Mouse (Mus musculus) liver, embryonic 14.5 days (tissue): ENCODE measurements at regions not wholly inside any gene's neighbourhood (a gene's known extent, or its start where the extent isn't known, plus 50 kb on each side); places are given as distances from the start of the nearest gene placed in this dataset.

Experiments
- ATAC-seq: fragments of 200-750 bp; cut with Nextera tagmentation; 2 replicates; pipeline ENCODE4 v1.8.0; 2017; ENCODE audit warnings: moderate number of reproducible peaks, mild to moderate bottlenecking, moderate library complexity; ENCODE audit not compliant: insufficient read depth
- DNase-seq, 3 experiments: peaks; one replicate each; pipeline ENCODE4 v3.0.0-alpha.2; 2012 to 2013; ENCODE audit warnings: low read depth in 3 of 3, low spot score in 3 of 3
- H3K27ac ChIP-seq: fragments of 300-500 bp; sonication (generic); 2 replicates; pipeline ENCODE4 v1.5.1; 2014; ENCODE audit warnings: moderate library complexity, mild to moderate bottlenecking, control low read depth, inconsistent platforms
- H3K27me3 ChIP-seq: fragments of 300-500 bp; sonication (generic); 2 replicates; pipeline ENCODE4 v1.6.1; 2014; ENCODE audit warnings: mild to moderate bottlenecking, low read length, moderate library complexity; ENCODE audit not compliant: control insufficient read depth, insufficient read depth
- H3K36me3 ChIP-seq: fragments of 300-500 bp; sonication (generic); replicated peaks from 2 replicates; pipeline ENCODE4 v1.6.1; 2014; ENCODE audit warnings: low read depth; ENCODE audit not compliant: control insufficient read depth, insufficient read depth
- H3K4me1 ChIP-seq, 2 experiments: fragments of 200-500 bp in 1 of 2; fragments of 300-500 bp in 1 of 2; sonication (generic) in 1 of 2; replicated peaks; 2 replicates each; pipeline ENCODE4 v1.6.1; 2012 to 2014; ENCODE audit warnings: antibody characterized with exemption in 1 of 2, inconsistent platforms in 1 of 2, low read length in 1 of 2; ENCODE audit not compliant: control insufficient read depth in 2 of 2, insufficient read depth in 2 of 2
- H3K4me2 ChIP-seq: fragments of 300-500 bp; sonication (generic); 2 replicates; pipeline ENCODE4 v1.6.1; 2014; ENCODE audit warnings: low read depth, mild to moderate bottlenecking, control low read depth, moderate library complexity
- H3K4me3 ChIP-seq, 2 experiments: fragments of 200-500 bp in 1 of 2; fragments of 300-500 bp in 1 of 2; sonication (generic) in 1 of 2; 2 replicates each; pipeline ENCODE4 v1.5.1; 2012 to 2014; ENCODE audit warnings: low read depth in 2 of 2, low read length in 2 of 2, mild to moderate bottlenecking in 2 of 2, control low read depth in 1 of 2, inconsistent platforms in 1 of 2, moderate library complexity in 1 of 2; ENCODE audit not compliant: insufficient read depth in 1 of 2
- H3K9ac ChIP-seq: fragments of 300-500 bp; sonication (generic); replicated peaks from 2 replicates; pipeline ENCODE4 v1.6.1; 2014; ENCODE audit warnings: mild to moderate bottlenecking, control low read depth, moderate library complexity
- H3K9me3 ChIP-seq: fragments of 300-500 bp; sonication (generic); 2 replicates; pipeline ENCODE4 v1.6.1; 2016; ENCODE audit warnings: low read length, mixed read lengths; ENCODE audit not compliant: control insufficient read depth
- CTCF ChIP-seq: IDR thresholded peaks from 2 replicates; pipeline ENCODE4 v1.5.1; 2016; ENCODE audit warnings: antibody characterized with exemption, low read depth, control low read depth
- EP300 ChIP-seq: IDR thresholded peaks from 2 replicates; pipeline ENCODE4 v1.6.1; 2016; ENCODE audit warnings: antibody characterized with exemption, low read depth
- WGBS: fragments of 180-500 bp; shearing (Covaris S2); extraction: QIAGEN DNeasy Blood & Tissue Kit; methylation state at CpG from one replicate; pipeline ENCODE4 v1.1.7; 2014; ENCODE audit not compliant: insufficient replicate concordance; 5-methylcytosine and 5-hydroxymethylcytosine counted together

- WGBS: 60% methylated on average over 13 of the region's 13 CpGs
Observed at GRCm38 (mm10) chr8:35171536-35172310, 593.9 kb upstream of the Gm19410 start.

GRCm38 (mm10) chr8:35177314-35177713, 588.3 kb upstream of the Gm19410 start:
- TF ChIP-seq EP300: no peak
- no peak for TF ChIP-seq CTCF
- no peaks in the 10 kb centered on the region for H3K36me3 ChIP-seq

More at GRCm38 (mm10) chr8:35171536-35172310, 593.9 kb upstream of the Gm19410 start:
- no peak for DNase-seq
- Histone ChIP-seq H3K4me1 (no peaks in the 10 kb centered on the region), H3K36me3 (no peaks in the 10 kb centered on the region), H3K9me3 (no peaks in the 10 kb centered on the region), H3K27ac (no peak overlapping the region), H3K4me2 (no peak overlapping the region), H3K4me3 (no peak overlapping the region), H3K27me3 (no peaks in the 10 kb centered on the region), H3K9ac (no peak overlapping the region)
- TF ChIP-seq EP300 (no peak), CTCF (no peak)
- no peak for ATAC-seq

GRCm38 (mm10) chr8:35180075-35180474, 585.5 kb upstream of the Gm19410 start:
- no peak for TF ChIP-seq EP300
- ATAC-seq (no peak), DNase-seq (no peak)
- Histone ChIP-seq H3K4me2 (no peak overlapping the region), H3K27ac (no peak overlapping the region), H3K9me3 (no peaks in the 10 kb centered on the region), H3K4me3 (no peak overlapping the region), H3K4me1 (no peaks in the 10 kb centered on the region), H3K9ac (no peak overlapping the region), H3K27me3 (no peaks in the 10 kb centered on the region), H3K36me3 (no peaks in the 10 kb centered on the region)
- 59% methylated on average over 3 of the region's 3 CpGs for WGBS

More at GRCm38 (mm10) chr8:35177314-35177713, 588.3 kb upstream of the Gm19410 start:
- H3K27ac ChIP-seq: no peak overlapping the region
- WGBS: 54% methylated on average over 5 of the region's 5 CpGs
- no peak overlapping the region for H3K9ac ChIP-seq
- ATAC-seq (no peak), DNase-seq (no peak)
- H3K4me1 ChIP-seq: no peaks in the 10 kb centered on the region
- H3K4me2 ChIP-seq: no peak overlapping the region
- no peaks in the 10 kb centered on the region for H3K9me3 ChIP-seq
- no peaks in the 10 kb centered on the region for H3K27me3 ChIP-seq
- no peak overlapping the region for H3K4me3 ChIP-seq

GRCm38 (mm10) chr8:35182141-35182540, 583.4 kb upstream of the Gm19410 start:
- H3K27ac ChIP-seq: no peak overlapping the region
- ATAC-seq: no peak
- no peak for TF ChIP-seq EP300
- no peak for TF ChIP-seq CTCF
- H3K27me3 ChIP-seq: no peaks in the 10 kb centered on the region
- no peak overlapping the region for H3K4me2 ChIP-seq
- H3K9me3 ChIP-seq: no peaks in the 10 kb centered on the region
- H3K9ac ChIP-seq: no peak overlapping the region
- no peaks in the 10 kb centered on the region for H3K4me1 ChIP-seq
- WGBS: 69% methylated on average over 4 of the region's 4 CpGs
- no peak for DNase-seq
- no peak overlapping the region for H3K4me3 ChIP-seq
- no peaks in the 10 kb centered on the region for H3K36me3 ChIP-seq

- ATAC-seq (no peak), DNase-seq (no peak)
- Histone ChIP-seq H3K36me3 (no peaks in the 10 kb centered on the region), H3K4me3 (no peak overlapping the region), H3K27me3 (no peaks in the 10 kb centered on the region), H3K9ac (no peak overlapping the region), H3K4me2 (no peak overlapping the region), H3K4me1 (no peaks in the 10 kb centered on the region), H3K27ac (no peak overlapping the region), H3K9me3 (no peaks in the 10 kb centered on the region)
- 76% methylated on average over 14 of the region's 14 CpGs for WGBS
- no peak for TF ChIP-seq EP300
- TF ChIP-seq CTCF: no peak
Observed at GRCm38 (mm10) chr8:35183423-35183822, 582.2 kb upstream of the Gm19410 start.
